Comparison of ENCODE assay signal across 21 mouse cellular contexts in the genomic region with DNA sequence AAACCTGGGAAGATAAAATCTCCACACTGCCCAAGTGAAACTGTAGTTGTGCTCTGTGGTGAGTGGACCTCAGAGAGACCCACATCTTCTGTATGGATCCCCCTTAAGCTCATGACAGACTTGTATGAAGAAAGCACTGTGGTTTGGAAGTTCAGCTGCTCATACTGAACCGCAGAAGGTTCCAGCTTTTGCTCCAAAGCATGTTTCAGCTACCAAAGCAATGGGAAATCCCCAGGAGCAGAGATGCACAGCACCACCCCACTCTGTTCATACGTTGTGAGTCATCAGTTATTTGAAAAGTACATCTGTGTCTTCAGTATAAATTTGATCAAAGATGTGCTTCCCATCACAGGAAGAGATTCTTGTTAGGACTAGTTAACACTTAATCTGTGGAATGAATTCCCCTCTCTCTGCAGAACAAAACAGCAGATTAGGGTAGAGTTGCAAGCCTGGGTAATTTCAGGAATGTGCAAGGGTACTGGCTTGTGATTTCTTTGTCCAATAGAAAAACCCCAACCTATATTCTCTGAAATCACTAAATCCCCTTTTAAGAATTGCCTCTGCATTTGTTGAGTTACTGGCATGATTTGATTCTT.
"Had no signal": no experiment of that assay in that cellular context is flagged by ENCODE, and none has a peak within 500 bp of the region (broad histone marks: within the 10 kb centered on the region; RNA-seq: fewer than 3 reads in every experiment).

No protein-coding gene starts in this region.

- H3K9me3 ChIP-seq: limb, embryonic 12.5 days; limb, embryonic 15.5 days; megakaryocyte, embryonic 14.5 days; midbrain, embryonic 10.5 days; midbrain, embryonic 13.5 days; neural tube, embryonic 13.5 days had no signal

- DNase-seq: kidney, postnatal 14 days; kidney, postnatal 4 days; layer of hippocampus, adult 9-11 months; liver, postnatal 0 days; lung, embryonic 14.5 days; lung, postnatal 36 days; retina, postnatal 1 day; thymus, adult 18-20 months; thymus, postnatal 36 days had no signal

- H3K4me3 ChIP-seq: layer of hippocampus, adult 2 months; limb, embryonic 12.5 days; limb, embryonic 15.5 days; megakaryocyte, embryonic 14.5 days; midbrain, embryonic 10.5 days; midbrain, embryonic 13.5 days; myocyte; neural tube, embryonic 13.5 days had no signal

- ATAC-seq: liver, postnatal 0 days; lung, postnatal 0 days; midbrain, embryonic 13.5 days; midbrain, embryonic 16.5 days had no signal

- H3K27ac ChIP-seq: layer of hippocampus, adult 2 months; limb, embryonic 12.5 days; limb, embryonic 15.5 days; liver, embryonic 14.5 days; midbrain, embryonic 10.5 days; midbrain, embryonic 13.5 days; neural tube, embryonic 13.5 days had no signal

- H3K4me2 ChIP-seq: limb, embryonic 12.5 days; limb, embryonic 15.5 days; liver, embryonic 11.5 days; lung, embryonic 14.5 days; midbrain, embryonic 13.5 days; neural tube, embryonic 13.5 days had no signal

- H3K27me3 ChIP-seq: limb, embryonic 12.5 days; limb, embryonic 15.5 days; megakaryocyte, embryonic 14.5 days; midbrain, embryonic 13.5 days; neural tube, embryonic 13.5 days had no signal

- H3K36me3 ChIP-seq: limb, embryonic 12.5 days; limb, embryonic 15.5 days; midbrain, embryonic 10.5 days; midbrain, embryonic 13.5 days; neural tube, embryonic 13.5 days had no signal

- H3K4me1 ChIP-seq: limb, embryonic 15.5 days; megakaryocyte, embryonic 14.5 days; midbrain, embryonic 10.5 days; midbrain, embryonic 13.5 days; neural tube, embryonic 13.5 days had no signal

- H3K9ac ChIP-seq: limb, embryonic 12.5 days; limb, embryonic 15.5 days; liver, embryonic 14.5 days; liver, postnatal 0 days; lung, embryonic 14.5 days; midbrain, embryonic 13.5 days; neural tube, embryonic 13.5 days had no signal
